In genomic region chr9:107456667-107457066, GRCm38 (mm10) we compare ENCODE assay signal across 9 mouse cellular contexts. TPM values are rescaled to one million over a fixed set of nuclear protein-coding genes. Genes with fewer than 3 reads are reported as not detected.
A peak's percentile ranks its signal among the peaks of the same experiment; 100 is the strongest.
DNase-seq lines count a peak whose midpoint lies in the region; ATAC-seq and TF ChIP-seq lines count a peak whose summit lies in the region.
"Had no signal": no experiment of that assay in that cellular context is flagged by ENCODE, and none has a peak within 500 bp of the region (broad histone marks: within the 10 kb centered on the region; RNA-seq: fewer than 3 reads in every experiment).

No protein-coding gene starts in this region.

- H3K27ac ChIP-seq in forebrain, embryonic 14.5 days (ENCODE audit: low read depth, low read length) = no peak overlapping the region
- H3K27ac ChIP-seq in forebrain, embryonic 12.5 days = no peak overlapping the region

- H3K4me3 ChIP-seq in forebrain, embryonic 14.5 days (ENCODE audit: low read depth, low read length) = no peak overlapping the region
- no peak overlapping the region for H3K4me3 ChIP-seq in forebrain, embryonic 12.5 days (replicated peaks)
- H3K4me3 ChIP-seq in lung, adult 2 months (replicated peaks; ENCODE audit: extremely low read depth, low read depth, low read length) = no peak overlapping the region

- no peaks in the 10 kb centered on the region for H3K9me3 ChIP-seq in forebrain, embryonic 14.5 days (replicated peaks; ENCODE audit: control insufficient read depth, low read length)
- no peaks in the 10 kb centered on the region for H3K9me3 ChIP-seq in forebrain, embryonic 12.5 days

- peak; percentile 89 for ATAC-seq in forebrain, embryonic 14.5 days
- ATAC-seq in forebrain, embryonic 12.5 days (ENCODE audit: low FRiP score) = no peak
- ATAC-seq: lung, postnatal 0 days had no signal

- peak; percentile 82 for DNase-seq in forebrain, embryonic 14.5 days (ENCODE audit: low spot score)
- peak; percentile 87 for DNase-seq in brain, embryonic 14.5 days (ENCODE audit: low read depth)
- peak; percentile 85 for DNase-seq in layer of hippocampus, adult 11-12 months (ENCODE audit: low spot score)
- DNase-seq in left cerebral cortex, postnatal 25 days (ENCODE audit: low spot score in 2 of 2) = peak; percentile 84 to 92
- no peak for DNase-seq in lung, adult 2 months
- DNase-seq in thymus, postnatal 14 days = no peak
- no peak for DNase-seq in embryo, embryonic 11 days

- H3K4me2 ChIP-seq in forebrain, embryonic 14.5 days (ENCODE audit: low read length) = no peak overlapping the region
- H3K4me2 ChIP-seq in forebrain, embryonic 12.5 days = no peak overlapping the region

- peaks cover 4% of the 10 kb centered on the region; the same call in 1 of the 2 replicates for H3K27me3 ChIP-seq in forebrain, embryonic 14.5 days (replicated peaks; ENCODE audit: control insufficient read depth, insufficient read depth, low read length)
- peaks cover 17% of the 10 kb centered on the region; the same call in 1 of the 2 replicates for H3K27me3 ChIP-seq in forebrain, embryonic 12.5 days

- TF ChIP-seq POLR2A in brain, embryonic 14.5 days (IDR thresholded peaks at IDR 0.05; ENCODE audit: borderline replicate concordance, extremely low read depth, insufficient read depth, insufficient read length, poor library complexity, severe bottlenecking) = no peak
- TF ChIP-seq POLR2A in lung, adult 2 months (IDR thresholded peaks at IDR 0.05; ENCODE audit: borderline replicate concordance, extremely low read depth, low read depth, low read length) = no peak

- TF ChIP-seq CTCF in brain, embryonic 14.5 days (IDR thresholded peaks at IDR 0.05; ENCODE audit: borderline replicate concordance, extremely low read depth, insufficient read depth, insufficient read length) = no peak
- no peak for TF ChIP-seq CTCF in lung, adult 2 months (IDR thresholded peaks at IDR 0.05; ENCODE audit: insufficient read depth, low read length)

- no peaks in the 10 kb centered on the region for H3K36me3 ChIP-seq in forebrain, embryonic 14.5 days (ENCODE audit: control insufficient read depth, insufficient read depth, low read length)
- H3K36me3 ChIP-seq in forebrain, embryonic 12.5 days (replicated peaks) = no peaks in the 10 kb centered on the region

- intact Hi-C loops in left cerebral cortex, postnatal 25 days (cut with DNase I) = no loop called here

- no peak overlapping the region for H3K9ac ChIP-seq in forebrain, embryonic 14.5 days (ENCODE audit: low read length)
- H3K9ac ChIP-seq in forebrain, embryonic 12.5 days = no peak overlapping the region

- 49% methylated on average over 15 of the region's 15 CpGs for WGBS in forebrain, embryonic 14.5 days
- WGBS in forebrain, embryonic 12.5 days = 73% methylated on average over 15 of the region's 15 CpGs
- WGBS in lung, adult 2 months = 50% methylated on average over 15 of the region's 15 CpGs

- peaks cover 3% of the 10 kb centered on the region; the same call in 1 of the 2 replicates for H3K4me1 ChIP-seq in forebrain, embryonic 14.5 days (ENCODE audit: control insufficient read depth, insufficient read depth, low read length)
- H3K4me1 ChIP-seq in forebrain, embryonic 12.5 days = peaks cover 15% of the 10 kb centered on the region
- no peaks in the 10 kb centered on the region for H3K4me1 ChIP-seq in lung, adult 2 months (ENCODE audit: control insufficient read depth, insufficient read depth, low read length)

RNA-seq across cellular contexts. Expression of gene Cacna2d2, which starts 57.3 kb away (rescaled TPM):
- polyA plus RNA-seq in forebrain, embryonic 14.5 days (2014; fragmentation: Nextera tagmentation; extraction: Ambion mirVana) = 4.2 and 4.3 TPM in 2 replicates
- polyA plus RNA-seq in forebrain, embryonic 12.5 days (2016; fragmentation: Nextera tagmentation; extraction: Ambion mirVana) = 3.3 and 3.4 TPM in 2 replicates
- 105 and 143 TPM in 2 replicates for polyA plus RNA-seq in brain, embryonic 14.5 days (2012; rRNA removed)
- 10 to 100 TPM; 25.4 to 40.2 TPM for total RNA-seq in left cerebral cortex, postnatal 25 days (2021)
- 0.72 and 1.2 TPM in 2 replicates for polyA plus RNA-seq in lung, adult 2 months (2012; rRNA removed)

Comparison
In these comparisons a context has a peak if more than half of its experiments do, and no peak if none do; other contexts are left out.
1. DNase-seq: peak in forebrain, embryonic 14.5 days (single experiment), brain, embryonic 14.5 days (single experiment), layer of hippocampus, adult 11-12 months (single experiment) and left cerebral cortex, postnatal 25 days (2 of 2); none in lung, adult 2 months (single experiment), thymus, postnatal 14 days (single experiment) and embryo, embryonic 11 days (single experiment).
2. RNA of gene Cacna2d2, which starts 57.3 kb away (polyA plus RNA-seq): 105 to 143 TPM in brain, embryonic 14.5 days; 4.2 to 4.3 TPM in forebrain, embryonic 14.5 days, 3.3 to 3.4 TPM in forebrain, embryonic 12.5 days and 0.72 to 1.2 TPM in lung, adult 2 months; every median in the first group is over 10 times any median in the second.